Comparison of ENCODE assay signal across 8 mouse cellular contexts in the genomic region with DNA sequence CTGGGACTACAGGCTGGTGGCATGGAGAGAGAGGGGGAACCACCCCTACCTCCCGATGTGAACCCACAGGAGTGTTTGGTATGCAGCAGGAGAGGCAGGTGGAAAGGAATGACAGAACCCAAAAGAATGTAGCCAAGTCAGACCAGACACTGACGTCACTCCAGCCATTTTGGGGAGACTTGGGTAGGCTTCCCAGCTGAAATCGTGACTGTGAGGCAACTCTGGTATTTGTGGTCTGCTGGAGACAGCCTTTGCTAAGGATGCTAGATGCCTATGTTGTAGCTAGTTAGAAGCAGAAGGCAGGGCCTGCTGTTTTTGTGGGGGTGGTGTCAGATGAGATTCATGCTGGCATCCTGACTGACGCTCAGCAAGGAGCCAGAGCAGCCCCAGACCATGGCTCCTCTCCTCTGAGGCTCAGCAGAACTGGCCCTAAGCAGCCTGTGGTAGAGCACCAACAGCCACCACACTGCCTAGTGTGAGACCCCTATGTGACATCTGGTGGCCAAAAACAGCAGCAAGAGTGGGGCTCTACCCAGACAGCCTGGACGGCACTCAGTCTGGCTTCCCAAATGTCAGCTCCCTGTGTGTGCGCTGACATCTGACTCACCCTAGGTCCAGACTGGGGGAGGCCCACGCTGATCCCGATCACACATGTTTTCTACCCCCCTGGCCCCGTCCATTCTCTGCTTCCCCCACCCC. TPM values are rescaled to one million over a fixed set of nuclear protein-coding genes. Genes with fewer than 3 reads are reported as not detected.
DNase-seq lines count a peak whose midpoint lies in the region; ATAC-seq lines count a peak whose summit lies in the region.

No protein-coding gene starts in this region.

- no peak for ATAC-seq in CD4-positive, CD25-positive, alpha-beta regulatory T cell, adult 4 months
- peak; percentile 11; the same call in 1 of the 2 replicates for ATAC-seq in kidney, embryonic 16.5 days (ENCODE audit: low FRiP score, low TSS enrichment)
- no peak for ATAC-seq in embryonic facial prominence, embryonic 13.5 days (ENCODE audit: insufficient number of reproducible peaks, insufficient read depth, low FRiP score, low TSS enrichment, low read depth)
- ATAC-seq in megakaryocyte progenitor cell, adult 5-6 weeks (replicated peaks; ENCODE audit: poor library complexity): no peak
- no peak for ATAC-seq in granulocyte monocyte progenitor cell, adult 5-6 weeks (replicated peaks; ENCODE audit: poor library complexity, severe bottlenecking)

- H3K36me3 ChIP-seq in kidney, embryonic 16.5 days (ENCODE audit: insufficient read depth, low read length): 0 out of 2 replicates have a peak, but pooled peaks cover 5% of the 10 kb centered on the region
- peaks cover 20% of the 10 kb centered on the region for H3K36me3 ChIP-seq in embryonic facial prominence, embryonic 13.5 days

- no peaks in the 10 kb centered on the region for H3K27me3 ChIP-seq in kidney, embryonic 16.5 days (ENCODE audit: insufficient read depth, low read length)
- no peaks in the 10 kb centered on the region for H3K27me3 ChIP-seq in embryonic facial prominence, embryonic 13.5 days

- no peak overlapping the region for H3K9ac ChIP-seq in kidney, embryonic 16.5 days (replicated peaks; ENCODE audit: low read length)
- no peak overlapping the region for H3K9ac ChIP-seq in embryonic facial prominence, embryonic 13.5 days

- no peaks in the 10 kb centered on the region for H3K9me3 ChIP-seq in kidney, embryonic 16.5 days (ENCODE audit: low read length)
- H3K9me3 ChIP-seq in embryonic facial prominence, embryonic 13.5 days: no peaks in the 10 kb centered on the region

- intact Hi-C loops in left cerebral cortex, postnatal 10 days (cut with DNase I): loop anchor here (5.0 kb wide), 1 partner anchor 188 kb away; no protein-coding TSS in a partner anchor

- H3K4me1 ChIP-seq in kidney, embryonic 16.5 days (ENCODE audit: insufficient read depth, low read length): peaks cover 57% of the 10 kb centered on the region
- peaks cover 71% of the 10 kb centered on the region for H3K4me1 ChIP-seq in embryonic facial prominence, embryonic 13.5 days

- WGBS in kidney, embryonic 16.5 days: 38% methylated on average over 9 of the region's 9 CpGs
- WGBS in embryonic facial prominence, embryonic 13.5 days: 33% methylated on average over 9 of the region's 9 CpGs

- DNase-seq in CD4-positive, CD25-positive, alpha-beta regulatory T cell, adult 2 months (ENCODE audit: low read depth, low spot score): peak; percentile 36
- DNase-seq in kidney, adult 11 months: no peak
- DNase-seq in left cerebral cortex, postnatal 10 days (ENCODE audit: extremely low spot score in 1 of 2, low spot score in 2 of 2): peak; percentile 53 to 62

- no peak overlapping the region for H3K4me3 ChIP-seq in kidney, embryonic 16.5 days (ENCODE audit: low read length)
- no peak overlapping the region for H3K4me3 ChIP-seq in embryonic facial prominence, embryonic 13.5 days

- H3K27ac ChIP-seq in kidney, embryonic 16.5 days (ENCODE audit: low read length): peak overlapping the region; percentile 58; the same call in 1 of the 2 replicates
- H3K27ac ChIP-seq in embryonic facial prominence, embryonic 13.5 days: peak overlapping the region; percentile 60; the same call in 1 of the 2 replicates

- no peak overlapping the region for H3K4me2 ChIP-seq in kidney, embryonic 16.5 days (replicated peaks; ENCODE audit: low read depth, low read length)
- H3K4me2 ChIP-seq in embryonic facial prominence, embryonic 13.5 days: no peak overlapping the region

RNA-seq across cellular contexts. Expression of a gene that starts 29.0 kb away (rescaled TPM):
- polyA plus RNA-seq in CD4-positive, CD25-positive, alpha-beta regulatory T cell, adult 4 months (2017; shearing (Covaris generic)): under 1 TPM; 0.29 to 0.32 TPM
- 8.2 and 9.1 TPM in 2 replicates for polyA plus RNA-seq in kidney, embryonic 16.5 days (2015; fragmentation: Nextera tagmentation; extraction: Ambion mirVana)
- 6.8 and 7.5 TPM in 2 replicates for polyA plus RNA-seq in embryonic facial prominence, embryonic 13.5 days (2015; fragmentation: Nextera tagmentation; extraction: Ambion mirVana)
- 1 to 10 TPM; 5.4 TPM for total RNA-seq in left cerebral cortex, postnatal 10 days (2021)
- 0.07 TPM in 1 of 2 replicates, not detected in the other for total RNA-seq in megakaryocyte progenitor cell, adult 5-6 weeks (2015)
- total RNA-seq in megakaryocyte progenitor cell, adult 5-6 weeks (2017): 0.20 TPM in 1 of 2 replicates, not detected in the other
- 2.5 TPM in 1 of 2 replicates, not detected in the other for total RNA-seq in granulocyte monocyte progenitor cell, adult 5-6 weeks (2014; fragmentation: Nextera tagmentation)
- total RNA-seq in granulocyte monocyte progenitor cell, adult 5-6 weeks (2017): 0.13 TPM in 1 of 2 replicates, not detected in the other

RNA-seq across cellular contexts. Expression of a gene that starts 56.7 kb away (rescaled TPM):
- 10 to 100 TPM; 50.0 to 58.4 TPM for polyA plus RNA-seq in CD4-positive, CD25-positive, alpha-beta regulatory T cell, adult 4 months (2017; shearing (Covaris generic))
- 70.9 and 78.0 TPM in 2 replicates for polyA plus RNA-seq in kidney, embryonic 16.5 days (2015; fragmentation: Nextera tagmentation; extraction: Ambion mirVana)
- 97.1 and 99.7 TPM in 2 replicates for polyA plus RNA-seq in embryonic facial prominence, embryonic 13.5 days (2015; fragmentation: Nextera tagmentation; extraction: Ambion mirVana)
- 10 to 100 TPM; 83.3 to 89.1 TPM for total RNA-seq in left cerebral cortex, postnatal 10 days (2021)
- 11.2 and 17.6 TPM in 2 replicates for total RNA-seq in megakaryocyte progenitor cell, adult 5-6 weeks (2015)
- 31.0 and 32.6 TPM in 2 replicates for total RNA-seq in megakaryocyte progenitor cell, adult 5-6 weeks (2017)
- 43.5 and 45.7 TPM in 2 replicates for total RNA-seq in granulocyte monocyte progenitor cell, adult 5-6 weeks (2014; fragmentation: Nextera tagmentation)
- 36.5 and 48.2 TPM in 2 replicates for total RNA-seq in granulocyte monocyte progenitor cell, adult 5-6 weeks (2017)
